In the genomic region with DNA sequence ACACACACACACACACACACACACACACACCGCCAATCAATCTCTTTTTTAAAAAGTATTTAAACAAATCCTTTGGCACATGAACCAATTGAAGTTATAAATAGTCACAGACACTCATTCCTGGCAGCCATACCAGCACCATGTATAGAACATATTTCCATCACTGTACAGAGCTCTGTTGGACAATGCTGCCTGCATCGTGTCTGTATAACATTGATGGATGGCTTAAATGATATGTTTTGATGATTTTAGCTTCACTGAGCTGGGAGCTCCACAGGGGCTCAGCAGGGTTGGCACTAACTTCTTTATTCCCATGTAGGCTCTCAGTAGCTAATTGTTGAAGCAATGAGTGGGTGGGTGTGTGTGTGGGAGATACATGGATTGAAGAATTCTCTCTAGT, we compare ENCODE assay signal across 25 mouse cellular contexts. TPM values are rescaled to one million over a fixed set of nuclear protein-coding genes. Genes with fewer than 3 reads are reported as not detected.
"Had no signal": no experiment of that assay in that cellular context is flagged by ENCODE, and none has a peak within 500 bp of the region (broad histone marks: within the 10 kb centered on the region; RNA-seq: fewer than 3 reads in every experiment).

No protein-coding gene starts in this region.

- H3K27ac ChIP-seq: heart, embryonic 13.5 days; heart, embryonic 15.5 days; hindbrain, embryonic 13.5 days; hindbrain, embryonic 15.5 days; hindbrain, postnatal 0 days; layer of hippocampus, adult 2 months; limb, embryonic 13.5 days; limb, embryonic 15.5 days; liver, embryonic 12.5 days; liver, embryonic 14.5 days had no signal

- H3K4me1 ChIP-seq: limb, embryonic 15.5 days; liver, embryonic 12.5 days had no signal

- H3K27me3 ChIP-seq: heart, embryonic 13.5 days; heart, embryonic 15.5 days; hindbrain, embryonic 13.5 days; hindbrain, embryonic 15.5 days; limb, embryonic 13.5 days; liver, embryonic 12.5 days had no signal

- H3K9ac ChIP-seq: heart, embryonic 13.5 days; heart, embryonic 15.5 days; hindbrain, embryonic 13.5 days; hindbrain, embryonic 15.5 days; limb, embryonic 13.5 days; limb, embryonic 15.5 days; liver, embryonic 12.5 days; liver, embryonic 14.5 days had no signal

- ATAC-seq: hindbrain, postnatal 0 days; intestine, postnatal 0 days; liver, embryonic 12.5 days had no signal

- H3K4me3 ChIP-seq: heart, embryonic 13.5 days; heart, embryonic 15.5 days; hindbrain, embryonic 13.5 days; hindbrain, embryonic 15.5 days; layer of hippocampus, adult 2 months; limb, embryonic 13.5 days; limb, embryonic 15.5 days; liver, embryonic 12.5 days had no signal

- H3K36me3 ChIP-seq: heart, embryonic 13.5 days; heart, embryonic 15.5 days; hindbrain, embryonic 13.5 days; hindbrain, embryonic 15.5 days; limb, embryonic 13.5 days; limb, embryonic 15.5 days; liver, embryonic 12.5 days had no signal

- H3K9me3 ChIP-seq: heart, embryonic 15.5 days; hindbrain, embryonic 13.5 days; hindbrain, embryonic 15.5 days; limb, embryonic 15.5 days had no signal

- DNase-seq: gastrocnemius, postnatal 14 days; gastrocnemius, postnatal 36 days; heart, adult 18-20 months; heart, postnatal 14 days; heart, postnatal 36 days; kidney, adult 18-20 months; kidney, adult 8-10 months; kidney, postnatal 10 days; kidney, postnatal 25 days; kidney, postnatal 4 days; left cerebral cortex, postnatal 4 days had no signal

- H3K4me2 ChIP-seq: heart, embryonic 11.5 days; heart, embryonic 13.5 days; heart, embryonic 15.5 days; hindbrain, embryonic 13.5 days; hindbrain, embryonic 15.5 days; limb, embryonic 13.5 days; limb, embryonic 15.5 days; liver, embryonic 12.5 days had no signal

RNA-seq across cellular contexts. Expression of gene Dok5, which starts 11.9 kb away (rescaled TPM):
- total RNA-seq: hematopoietic stem cell, adult 5-6 weeks; liver, adult 2 months had no signal
- polyA plus RNA-seq: liver, adult 2 months had no signal
